Mouse (Mus musculus) embryonic facial prominence, embryonic 15.5 days (tissue): ENCODE measurements around the gene Cfap70. TPM values are rescaled to one million over a fixed set of nuclear protein-coding genes. Genes with fewer than 3 reads are reported as not detected.

Source experiments
- ATAC-seq: fragments of 200-750 bp; cut with Nextera tagmentation; 2 replicates; pipeline ENCODE4 v1.8.0; 2017; ENCODE audit warnings: low read depth, moderate TSS enrichment; ENCODE audit not compliant: insufficient number of reproducible peaks, low FRiP score, low TSS enrichment
- H3K27ac ChIP-seq: fragments of 300-500 bp; sonication (generic); replicated peaks from 2 replicates; pipeline ENCODE4 v1.5.1; 2015; ENCODE audit warnings: mild to moderate bottlenecking, inconsistent platforms
- H3K27me3 ChIP-seq: fragments of 300-500 bp; sonication (generic); 2 replicates; pipeline ENCODE4 v1.6.1; 2015; ENCODE audit warnings: inconsistent platforms
- H3K36me3 ChIP-seq: fragments of 300-500 bp; sonication (generic); 2 replicates; pipeline ENCODE4 v1.6.1; 2015; ENCODE audit warnings: mild to moderate bottlenecking, inconsistent platforms
- H3K4me1 ChIP-seq: fragments of 300-500 bp; sonication (generic); 2 replicates; pipeline ENCODE4 v1.6.1; 2015; ENCODE audit warnings: inconsistent platforms
- H3K4me2 ChIP-seq: fragments of 300-500 bp; sonication (generic); replicated peaks from 2 replicates; pipeline ENCODE4 v1.6.1; 2015; ENCODE audit warnings: mild to moderate bottlenecking, inconsistent platforms
- H3K4me3 ChIP-seq: fragments of 300-500 bp; sonication (generic); replicated peaks from 2 replicates; pipeline ENCODE4 v1.5.1; 2015; ENCODE audit warnings: mild to moderate bottlenecking, inconsistent platforms
- H3K9ac ChIP-seq: fragments of 300-500 bp; sonication (generic); 2 replicates; pipeline ENCODE4 v1.6.1; 2015; ENCODE audit warnings: inconsistent platforms
- H3K9me3 ChIP-seq: fragments of 300-500 bp; sonication (generic); replicated peaks from 2 replicates; pipeline ENCODE4 v1.6.1; 2016; ENCODE audit warnings: inconsistent platforms
- WGBS: fragments of 180-500 bp; shearing (Covaris S2); methylation state at CpG from one replicate; pipeline ENCODE4 v1.1.7; 2015; 5-methylcytosine and 5-hydroxymethylcytosine counted together
- polyA plus RNA-seq: library from polyadenylated mRNA; unstranded; fragments of >200 nt; fragmentation: Nextera tagmentation; extraction: Ambion mirVana; gene quantifications from 2 replicates; pipeline ENCODE4 v1.2.1, GENCODE M21; 2015

Cfap70 gene
- polyA plus RNA-seq, 1 experiment from 2014 or later = 7.3 TPM

- Histone ChIP-seq H3K4me1 (no peaks in the 10 kb centered on the region), H3K9me3 (no peaks in the 10 kb centered on the region), H3K36me3 (peaks cover 52% of the 10 kb centered on the region), H3K4me2 (no peak overlapping the region), H3K9ac (no peak overlapping the region), H3K4me3 (no peak overlapping the region), H3K27ac (no peak overlapping the region), H3K27me3 (no peaks in the 10 kb centered on the region)
- no peak for ATAC-seq
- WGBS = 79% methylated on average over 5 of the region's 5 CpGs
Observed at GRCm38 (mm10) chr14:20379087-20379640, 72.9 kb downstream of the Cfap70 start.

- peaks cover 53% of the 10 kb centered on the region for H3K36me3 ChIP-seq
- H3K27me3 ChIP-seq = no peaks in the 10 kb centered on the region
- no peak overlapping the region for H3K4me2 ChIP-seq
- H3K4me3 ChIP-seq = no peak overlapping the region
- H3K9ac ChIP-seq = no peak overlapping the region
- WGBS = 35% methylated on average over 13 of the region's 13 CpGs
- no peak overlapping the region for H3K27ac ChIP-seq
- H3K4me1 ChIP-seq = no peaks in the 10 kb centered on the region
- peak; percentile 47; the same call in 1 of the 2 replicates for ATAC-seq
- no peaks in the 10 kb centered on the region for H3K9me3 ChIP-seq
Observed at GRCm38 (mm10) chr14:20378313-20379061, 73.5 kb downstream of the Cfap70 start.

GRCm38 (mm10) chr14:20377112-20377521, 74.9 kb downstream of the Cfap70 start:
- no peaks in the 10 kb centered on the region for H3K4me1 ChIP-seq
- H3K9me3 ChIP-seq = no peaks in the 10 kb centered on the region
- 72% methylated on average over 4 of the region's 4 CpGs for WGBS
- H3K4me2 ChIP-seq = no peak overlapping the region
- no peak overlapping the region for H3K4me3 ChIP-seq
- ATAC-seq = no peak
- H3K27me3 ChIP-seq = no peaks in the 10 kb centered on the region
- peaks cover 52% of the 10 kb centered on the region for H3K36me3 ChIP-seq
- H3K9ac ChIP-seq = no peak overlapping the region
- no peak overlapping the region for H3K27ac ChIP-seq

GRCm38 (mm10) chr14:20371854-20372253, 80.2 kb downstream of the Cfap70 start:
- H3K4me1 ChIP-seq = no peaks in the 10 kb centered on the region
- H3K9ac ChIP-seq = no peak overlapping the region
- no peak overlapping the region for H3K27ac ChIP-seq
- no peaks in the 10 kb centered on the region for H3K27me3 ChIP-seq
- H3K36me3 ChIP-seq = peaks cover 57% of the 10 kb centered on the region
- no peaks in the 10 kb centered on the region for H3K9me3 ChIP-seq
- WGBS = 69% methylated on average over 1 of the region's 1 CpGs
- H3K4me3 ChIP-seq = no peak overlapping the region
- no peak for ATAC-seq
- H3K4me2 ChIP-seq = no peak overlapping the region

GRCm38 (mm10) chr14:20370798-20371197, 81.2 kb downstream of the Cfap70 start:
- ATAC-seq = no peak
- Histone ChIP-seq H3K36me3 (peaks cover 54% of the 10 kb centered on the region), H3K27me3 (no peaks in the 10 kb centered on the region), H3K4me3 (no peak overlapping the region), H3K9me3 (no peaks in the 10 kb centered on the region), H3K9ac (no peak overlapping the region), H3K27ac (no peak overlapping the region), H3K4me1 (no peaks in the 10 kb centered on the region), H3K4me2 (no peak overlapping the region)
- 83% methylated on average over 7 of the region's 7 CpGs for WGBS

- Histone ChIP-seq H3K27me3 (no peaks in the 10 kb centered on the region), H3K9me3 (no peaks in the 10 kb centered on the region), H3K4me3 (no peak overlapping the region), H3K9ac (no peak overlapping the region), H3K4me2 (no peak overlapping the region), H3K27ac (no peak overlapping the region), H3K4me1 (no peaks in the 10 kb centered on the region), H3K36me3 (peaks cover 56% of the 10 kb centered on the region)
- WGBS = 94% methylated on average over 3 of the region's 3 CpGs
- no peak for ATAC-seq
Observed at GRCm38 (mm10) chr14:20368271-20368670, 83.8 kb downstream of the Cfap70 start.

GRCm38 (mm10) chr14:20363230-20363629, 88.8 kb downstream of the Cfap70 start:
- Histone ChIP-seq H3K4me3 (no peak overlapping the region), H3K27ac (no peak overlapping the region), H3K4me1 (no peaks in the 10 kb centered on the region), H3K9me3 (no peaks in the 10 kb centered on the region), H3K4me2 (no peak overlapping the region), H3K9ac (no peak overlapping the region), H3K36me3 (peaks cover 78% of the 10 kb centered on the region), H3K27me3 (no peaks in the 10 kb centered on the region)
- 90% methylated on average over 4 of the region's 4 CpGs for WGBS
- no peak for ATAC-seq

- Histone ChIP-seq H3K9me3 (no peaks in the 10 kb centered on the region), H3K4me2 (peak within 1 kb of the TSS; percentile 69), H3K27me3 (no peaks in the 10 kb centered on the region), H3K27ac (peak within 1 kb of the TSS; percentile 94), H3K36me3 (peaks cover 34% of the 10 kb centered on the region), H3K9ac (peak within 1 kb of the TSS; percentile 97), H3K4me1 (peaks cover 19% of the 10 kb centered on the region), H3K4me3 (peak within 1 kb of the TSS; percentile 83)
- ATAC-seq = peak; percentile 98
- under 1% methylated on average over 42 of the region's 42 CpGs for WGBS
Observed at GRCm38 (mm10) chr14:20347991-20348541, 104.0 kb downstream of the Cfap70 start, which contains the start of the genes Ecd and Fam149b. TSS of gene Ecd (minus strand) at chr14:20348121. TSS of gene Fam149b (plus strand) at chr14:20348162.

GRCm38 (mm10) chr14:20347441-20347990, 104.5 kb downstream of the Cfap70 start:
- peak overlapping the region; percentile 69 for H3K4me2 ChIP-seq
- peaks cover 19% of the 10 kb centered on the region for H3K4me1 ChIP-seq
- 1% methylated on average over 15 of the region's 15 CpGs for WGBS
- no peaks in the 10 kb centered on the region for H3K9me3 ChIP-seq
- no peaks in the 10 kb centered on the region for H3K27me3 ChIP-seq
- peak; percentile 63 for ATAC-seq
- peaks cover 34% of the 10 kb centered on the region for H3K36me3 ChIP-seq
- peak overlapping the region; percentile 72 for H3K9ac ChIP-seq
- peak overlapping the region; percentile 94 for H3K27ac ChIP-seq
- H3K4me3 ChIP-seq = peak overlapping the region; percentile 83

- WGBS = 89% methylated on average over 9 of the region's 9 CpGs
- H3K27me3 ChIP-seq = no peaks in the 10 kb centered on the region
- no peak for ATAC-seq
Observed at GRCm38 (mm10) chr14:20345885-20346284, 106.1 kb downstream of the Cfap70 start.

More at GRCm38 (mm10) chr14:20345885-20346284, 106.1 kb downstream of the Cfap70 start:
- Histone ChIP-seq H3K9ac (no peak overlapping the region), H3K4me3 (no peak overlapping the region), H3K4me2 (no peak overlapping the region), H3K9me3 (no peaks in the 10 kb centered on the region), H3K36me3 (peaks cover 40% of the 10 kb centered on the region), H3K4me1 (peaks cover 19% of the 10 kb centered on the region), H3K27ac (no peak overlapping the region)
